Mouse (Mus musculus): ENCODE results near the gene Prkn. TPM values are rescaled to one million over a fixed set of nuclear protein-coding genes. Genes with fewer than 3 reads are reported as not detected.

The Prkn gene
- polyA plus RNA-seq, 1 experiment: 1.00 TPM

DNA sequence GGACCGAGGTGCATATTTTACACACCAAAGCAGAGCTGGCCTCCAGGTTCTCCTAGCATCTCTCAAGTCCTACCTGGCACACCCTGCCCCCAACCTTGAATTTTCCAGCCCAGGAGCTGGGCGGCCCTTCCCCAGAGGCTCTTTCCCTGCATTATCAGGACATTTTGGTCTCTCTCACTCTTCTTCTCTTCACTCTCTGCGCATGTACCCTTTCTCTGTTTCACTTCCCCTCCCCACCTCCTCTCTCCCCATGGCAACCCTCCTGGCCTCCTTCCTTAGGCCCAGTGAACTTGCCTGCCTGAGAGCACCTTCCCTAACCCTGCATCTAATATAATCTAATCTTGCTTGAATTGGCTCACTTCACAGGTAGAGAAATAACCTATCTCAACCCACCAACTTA, 996.9 kb downstream of the Prkn start:
- no peak for TF ChIP-seq FLI1 (IDR thresholded peaks at IDR 0.05; ENCODE audit: low read length)
- TF ChIP-seq GATA1 (IDR thresholded peaks at IDR 0.05; ENCODE audit: borderline replicate concordance, low read length): no peak
- H3K4me3 ChIP-seq (replicated peaks): no peak overlapping the region
- H3K27me3 ChIP-seq (replicated peaks): no peaks in the 10 kb centered on the region
- no peaks in the 10 kb centered on the region for H3K36me3 ChIP-seq (replicated peaks; ENCODE audit: low read length)
- peaks cover 21% of the 10 kb centered on the region for H3K9me3 ChIP-seq
- no peaks in the 10 kb centered on the region for H3K4me1 ChIP-seq

DNA sequence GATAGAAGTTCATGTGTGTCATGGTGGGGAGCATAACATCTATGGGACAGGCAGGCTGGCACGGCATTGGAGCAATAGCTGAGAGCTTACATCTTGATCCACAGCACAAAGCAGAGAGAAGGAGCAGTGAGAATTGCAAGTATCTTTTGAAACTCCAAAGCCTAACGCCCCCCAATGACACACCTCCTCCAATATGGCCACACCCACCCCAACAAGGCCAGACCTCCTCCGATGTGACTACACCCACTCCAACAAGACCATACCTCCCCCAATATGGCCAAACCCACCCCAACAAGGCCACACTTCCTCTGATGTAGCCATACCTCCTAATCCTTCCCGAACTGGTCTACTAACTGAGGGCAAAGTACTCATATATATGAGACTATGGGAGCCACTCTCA, 1004.3 kb downstream of the Prkn start:
- Histone ChIP-seq H3K9me3 (peaks cover 23% of the 10 kb centered on the region), H3K4me1 (peaks cover 11% of the 10 kb centered on the region), H3K36me3 (replicated peaks; ENCODE audit: low read length) (no peaks in the 10 kb centered on the region), H3K4me3 (replicated peaks) (no peak overlapping the region), H3K27me3 (replicated peaks) (no peaks in the 10 kb centered on the region)
- TF ChIP-seq FLI1 (IDR thresholded peaks at IDR 0.05; ENCODE audit: low read length): no peak
- TF ChIP-seq GATA1 (IDR thresholded peaks at IDR 0.05; ENCODE audit: borderline replicate concordance, low read length): no peak

- Histone ChIP-seq H3K27me3 (replicated peaks) (no peaks in the 10 kb centered on the region), H3K36me3 (replicated peaks; ENCODE audit: low read length) (no peaks in the 10 kb centered on the region), H3K9me3 (peaks cover 19% of the 10 kb centered on the region), H3K4me3 (replicated peaks) (no peak overlapping the region), H3K4me1 (peaks cover 11% of the 10 kb centered on the region)
- TF ChIP-seq GATA1 (IDR thresholded peaks at IDR 0.05; ENCODE audit: borderline replicate concordance, low read length): no peak
- TF ChIP-seq FLI1 (IDR thresholded peaks at IDR 0.05; ENCODE audit: low read length): no peak
Observed at GRCm38 (mm10) chr17:11844989-11845388, 1004.8 kb downstream of the Prkn start.

- TF ChIP-seq FLI1 (IDR thresholded peaks at IDR 0.05; ENCODE audit: low read length) (no peak), GATA1 (IDR thresholded peaks at IDR 0.05; ENCODE audit: borderline replicate concordance, low read length) (no peak)
- Histone ChIP-seq H3K4me1 (peaks cover 11% of the 10 kb centered on the region), H3K4me3 (replicated peaks) (no peak overlapping the region), H3K27me3 (replicated peaks) (no peaks in the 10 kb centered on the region), H3K36me3 (replicated peaks; ENCODE audit: low read length) (no peaks in the 10 kb centered on the region), H3K9me3 (peaks cover 18% of the 10 kb centered on the region)
Observed at GRCm38 (mm10) chr17:11845506-11845905, 1005.3 kb downstream of the Prkn start.

GRCm38 (mm10) chr17:11854571-11854970, 1014.4 kb downstream of the Prkn start:
- TF ChIP-seq GATA1 (IDR thresholded peaks at IDR 0.05; ENCODE audit: borderline replicate concordance, low read length): no peak
- TF ChIP-seq FLI1 (IDR thresholded peaks at IDR 0.05; ENCODE audit: low read length): no peak

GRCm38 (mm10) chr17:11858772-11859405, 1018.7 kb downstream of the Prkn start:
- no peaks in the 10 kb centered on the region for H3K4me1 ChIP-seq
- H3K36me3 ChIP-seq (replicated peaks; ENCODE audit: low read length): no peaks in the 10 kb centered on the region
- TF ChIP-seq FLI1 (IDR thresholded peaks at IDR 0.05; ENCODE audit: low read length) (no peak), GATA1 (IDR thresholded peaks at IDR 0.05; ENCODE audit: borderline replicate concordance, low read length) (no peak)
- 0 out of 2 replicates have a peak, but pooled peaks cover 2% of the 10 kb centered on the region for H3K9me3 ChIP-seq
- H3K27me3 ChIP-seq (replicated peaks): peaks cover 2% of the 10 kb centered on the region
- no peak overlapping the region for H3K4me3 ChIP-seq (replicated peaks)

More at GRCm38 (mm10) chr17:11854571-11854970, 1014.4 kb downstream of the Prkn start:
- 0 out of 2 replicates have a peak, but pooled peaks cover 5% of the 10 kb centered on the region for H3K9me3 ChIP-seq
- no peaks in the 10 kb centered on the region for H3K36me3 ChIP-seq (replicated peaks; ENCODE audit: low read length)
- no peak overlapping the region for H3K4me3 ChIP-seq (replicated peaks)
- H3K4me1 ChIP-seq: no peaks in the 10 kb centered on the region
- peaks cover 2% of the 10 kb centered on the region for H3K27me3 ChIP-seq (replicated peaks)

- no peak for TF ChIP-seq GATA1 (IDR thresholded peaks at IDR 0.05; ENCODE audit: borderline replicate concordance, low read length)
- TF ChIP-seq FLI1 (IDR thresholded peaks at IDR 0.05; ENCODE audit: low read length): no peak
- Histone ChIP-seq H3K27me3 (replicated peaks) (peaks cover 3% of the 10 kb centered on the region), H3K36me3 (replicated peaks; ENCODE audit: low read length) (no peaks in the 10 kb centered on the region), H3K4me3 (replicated peaks) (no peak overlapping the region), H3K9me3 (0 out of 2 replicates have a peak, but pooled peaks cover 2% of the 10 kb centered on the region), H3K4me1 (no peaks in the 10 kb centered on the region)
Observed at GRCm38 (mm10) chr17:11861178-11861577, 1021.0 kb downstream of the Prkn start.

DNA sequence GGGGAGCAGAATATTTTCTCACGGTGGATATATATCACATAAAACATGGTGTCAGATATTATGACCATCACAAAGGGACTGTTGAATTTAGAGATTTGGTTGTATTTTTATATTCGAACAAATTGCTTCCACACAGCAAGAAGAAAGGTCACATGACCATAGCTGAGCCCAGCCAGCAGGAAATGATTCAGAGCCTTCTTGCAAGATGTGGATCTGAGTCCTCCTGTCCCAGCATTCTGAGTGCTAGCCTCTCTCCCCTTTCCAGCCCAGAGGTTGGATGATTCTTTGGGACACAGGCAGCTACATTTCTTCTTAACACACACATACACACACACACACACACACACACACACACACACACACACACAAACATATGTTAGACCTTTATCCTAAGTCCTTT, 1022.2 kb downstream of the Prkn start:
- no peaks in the 10 kb centered on the region for H3K36me3 ChIP-seq (replicated peaks; ENCODE audit: low read length)
- H3K4me3 ChIP-seq (replicated peaks): no peak overlapping the region
- TF ChIP-seq FLI1 (IDR thresholded peaks at IDR 0.05; ENCODE audit: low read length): no peak
- TF ChIP-seq GATA1 (IDR thresholded peaks at IDR 0.05; ENCODE audit: borderline replicate concordance, low read length): no peak
- H3K9me3 ChIP-seq: no peaks in the 10 kb centered on the region
- no peaks in the 10 kb centered on the region for H3K4me1 ChIP-seq
- H3K27me3 ChIP-seq (replicated peaks): peaks cover 6% of the 10 kb centered on the region

- no peak overlapping the region for H3K4me3 ChIP-seq (replicated peaks)
- H3K4me1 ChIP-seq: no peaks in the 10 kb centered on the region
- peaks cover 8% of the 10 kb centered on the region for H3K27me3 ChIP-seq (replicated peaks)
- no peak for TF ChIP-seq GATA1 (IDR thresholded peaks at IDR 0.05; ENCODE audit: borderline replicate concordance, low read length)
- no peaks in the 10 kb centered on the region for H3K9me3 ChIP-seq
- H3K36me3 ChIP-seq (replicated peaks; ENCODE audit: low read length): no peaks in the 10 kb centered on the region
Observed at GRCm38 (mm10) chr17:11863017-11863416, 1022.8 kb downstream of the Prkn start.

DNA sequence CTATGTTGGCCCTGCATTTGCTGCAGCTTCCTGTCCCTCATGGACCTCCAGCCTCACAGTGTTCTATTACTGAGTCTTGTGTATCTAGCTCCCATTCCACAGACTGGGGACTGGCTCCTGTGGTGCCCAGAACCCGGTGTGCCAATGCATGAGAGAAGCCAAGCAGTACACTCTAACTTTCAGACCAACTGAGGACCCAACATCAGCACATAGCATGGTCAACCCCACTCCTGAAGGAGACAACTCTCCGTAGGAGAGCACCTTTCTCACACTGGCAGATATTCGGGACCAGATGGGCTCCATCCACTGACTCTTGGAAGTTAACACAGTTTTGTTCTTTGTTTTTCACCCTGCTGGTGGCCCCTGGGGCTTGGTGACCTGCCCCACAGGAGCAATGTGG, 1026.0 kb downstream of the Prkn start:
- H3K9me3 ChIP-seq: no peaks in the 10 kb centered on the region
- H3K36me3 ChIP-seq (replicated peaks; ENCODE audit: low read length): no peaks in the 10 kb centered on the region
- H3K4me1 ChIP-seq: no peaks in the 10 kb centered on the region
- H3K4me3 ChIP-seq (replicated peaks): no peak overlapping the region
- TF ChIP-seq FLI1 (IDR thresholded peaks at IDR 0.05; ENCODE audit: low read length) (no peak), GATA1 (IDR thresholded peaks at IDR 0.05; ENCODE audit: borderline replicate concordance, low read length) (no peak)
- H3K27me3 ChIP-seq (replicated peaks): peaks cover 10% of the 10 kb centered on the region
